Comparison of ENCODE assay signal across 9 mouse cellular contexts in the genomic region with DNA sequence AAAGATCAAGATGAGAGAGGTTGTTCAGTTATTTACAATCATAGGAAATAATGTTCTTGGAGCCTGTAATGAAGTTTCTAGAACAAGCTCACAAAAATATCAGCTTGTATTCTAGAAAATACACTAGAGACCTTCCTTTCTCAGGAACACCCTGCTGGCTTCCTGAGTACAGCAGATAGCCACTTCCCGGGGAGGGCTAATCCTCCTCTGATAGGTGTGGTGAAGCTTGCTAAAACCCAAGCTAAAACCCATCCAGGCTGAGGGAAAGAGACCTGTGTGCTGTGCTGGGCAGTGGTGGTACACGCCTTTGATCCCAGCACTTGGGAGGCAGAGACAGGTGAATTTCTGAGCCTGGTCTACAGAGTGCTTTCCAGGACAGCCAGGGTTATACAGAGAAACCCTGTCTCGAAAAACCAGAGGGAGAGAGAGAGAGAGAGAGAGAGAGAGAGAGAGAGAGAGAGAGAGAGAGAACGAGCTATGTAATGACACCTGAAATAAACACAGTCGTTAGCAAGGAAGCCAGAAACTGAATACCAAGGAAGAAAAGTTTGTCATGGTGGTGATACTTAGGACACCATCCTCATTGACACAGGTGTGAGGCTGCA. TPM values are rescaled to one million over a fixed set of nuclear protein-coding genes. Genes with fewer than 3 reads are reported as not detected.
DNase-seq lines count a peak whose midpoint lies in the region; ATAC-seq and TF ChIP-seq lines count a peak whose summit lies in the region.
"Had no signal": no experiment of that assay in that cellular context is flagged by ENCODE, and none has a peak within 500 bp of the region (broad histone marks: within the 10 kb centered on the region; RNA-seq: fewer than 3 reads in every experiment).

No protein-coding gene starts in this region.

- 0 out of 2 replicates have a peak overlapping the region, but pooled peaks have one; percentile 35 for H3K27ac ChIP-seq in cortical plate, adult 2 months (ENCODE audit: insufficient read depth, low read length)
- peak overlapping the region; percentile 23; the same call in 1 of the 2 replicates for H3K27ac ChIP-seq in liver, embryonic 16.5 days (ENCODE audit: low read length)

- TF ChIP-seq CTCF in lung, adult 2 months (IDR thresholded peaks at IDR 0.05; ENCODE audit: insufficient read depth, low read length) = no peak
- no peak for TF ChIP-seq CTCF in cortical plate, adult 2 months (IDR thresholded peaks at IDR 0.05; ENCODE audit: extremely low read depth, insufficient read depth, low read length)

- 33% methylated on average over 5 of the region's 5 CpGs for WGBS in lung, adult 2 months
- 12% methylated on average over 5 of the region's 5 CpGs for WGBS in liver, embryonic 16.5 days (ENCODE audit: insufficient replicate concordance)

- no peaks in the 10 kb centered on the region for H3K36me3 ChIP-seq in liver, embryonic 16.5 days (ENCODE audit: control insufficient read depth, insufficient read depth)

- H3K4me2 ChIP-seq in liver, embryonic 16.5 days (ENCODE audit: low read depth, low read length) = no peak overlapping the region; the same call in 1 of the 2 replicates

- peak; percentile 48; the same call in 1 of the 2 replicates for ATAC-seq in liver, embryonic 16.5 days (ENCODE audit: low read depth)

- no peak overlapping the region for H3K4me3 ChIP-seq in lung, adult 2 months (replicated peaks; ENCODE audit: extremely low read depth, low read depth, low read length)
- H3K4me3 ChIP-seq in cortical plate, adult 2 months (ENCODE audit: insufficient read depth, low read length) = no peak overlapping the region
- no peak overlapping the region for H3K4me3 ChIP-seq in liver, embryonic 16.5 days (ENCODE audit: low read depth, low read length)

- peak overlapping the region; percentile 9; the same call in 1 of the 2 replicates for H3K9ac ChIP-seq in liver, embryonic 16.5 days (ENCODE audit: low read depth, low read length)

- H3K27me3 ChIP-seq in liver, embryonic 16.5 days (ENCODE audit: control insufficient read depth, insufficient read depth, low read depth, low read length) = no peaks in the 10 kb centered on the region

- no peaks in the 10 kb centered on the region for H3K9me3 ChIP-seq in liver, embryonic 16.5 days (replicated peaks; ENCODE audit: control insufficient read depth, low read length)

- DNase-seq in adrenal gland, adult 2 months = peak; percentile 30
- no peak for DNase-seq in adrenal gland, postnatal 4 days (ENCODE audit: low spot score in 2 of 2)
- DNase-seq in lung, postnatal 10 days = peak; percentile 41
- DNase-seq in lung, adult 2 months = no peak
- no peak for DNase-seq in left cerebral cortex, adult 11 months (ENCODE audit: low spot score)
- DNase-seq in left cerebral cortex, adult 8-10 months (ENCODE audit: low spot score in 2 of 2) = no peak
- DNase-seq: adrenal gland, postnatal 10 days had no signal

- TF ChIP-seq POLR2A in lung, adult 2 months (IDR thresholded peaks at IDR 0.05; ENCODE audit: borderline replicate concordance, extremely low read depth, low read depth, low read length) = no peak
- TF ChIP-seq POLR2A in cortical plate, adult 2 months (IDR thresholded peaks at IDR 0.05; ENCODE audit: extremely low read depth, insufficient read depth, low read length) = no peak

- peaks cover 8% of the 10 kb centered on the region for H3K4me1 ChIP-seq in lung, adult 2 months (ENCODE audit: control insufficient read depth, insufficient read depth, low read length)
- H3K4me1 ChIP-seq in cortical plate, adult 2 months (ENCODE audit: control insufficient read depth, insufficient read depth, low read length) = peaks cover 6% of the 10 kb centered on the region
- H3K4me1 ChIP-seq in liver, embryonic 16.5 days (ENCODE audit: control insufficient read depth, low read depth, low read length) = peaks cover 26% of the 10 kb centered on the region

RNA-seq across cellular contexts. Expression of a gene that starts 48.6 kb away (rescaled TPM):
- total RNA-seq in adrenal gland, adult 2 months (2021) = 10 to 100 TPM; 11.1 to 17.5 TPM
- 1.8 and 2.8 TPM in 2 replicates for polyA plus RNA-seq in adrenal gland, adult 2 months (2012; rRNA removed)
- 10 to 100 TPM; 23.2 to 24.7 TPM for total RNA-seq in adrenal gland, postnatal 4 days (2021)
- polyA plus RNA-seq in lung, adult 2 months (2012; rRNA removed) = 27.2 and 39.0 TPM in 2 replicates
- polyA plus RNA-seq in cortical plate, adult 2 months (2012; rRNA removed) = 34.7 and 35.6 TPM in 2 replicates
- polyA plus RNA-seq in liver, embryonic 16.5 days (2015; fragmentation: Nextera tagmentation; extraction: Ambion mirVana) = 7.6 and 9.2 TPM in 2 replicates
- total RNA-seq in left cerebral cortex, adult 8-10 months (2022) = 10 to 100 TPM; 52.3 to 67.4 (median 59.9) TPM

RNA-seq across cellular contexts. Expression of a gene that starts 57.4 kb away (rescaled TPM):
- 100 to 1,000 TPM in 1 of 2 experiments, 10 to 100 TPM in 1; 90.8 to 102 TPM for total RNA-seq in adrenal gland, adult 2 months (2021)
- 3.0 and 4.2 TPM in 2 replicates for polyA plus RNA-seq in adrenal gland, adult 2 months (2012; rRNA removed)
- 10 to 100 TPM; 82.7 to 89.0 TPM for total RNA-seq in adrenal gland, postnatal 4 days (2021)
- 8.3 and 12.9 TPM in 2 replicates for polyA plus RNA-seq in lung, adult 2 months (2012; rRNA removed)
- 56.7 and 57.3 TPM in 2 replicates for polyA plus RNA-seq in cortical plate, adult 2 months (2012; rRNA removed)
- polyA plus RNA-seq in liver, embryonic 16.5 days (2015; fragmentation: Nextera tagmentation; extraction: Ambion mirVana) = 79.2 and 81.0 TPM in 2 replicates
- total RNA-seq in left cerebral cortex, adult 8-10 months (2022) = 10 to 100 TPM; 71.0 to 79.5 (median 71.8) TPM

Comparison
In these comparisons a context has a peak if more than half of its experiments do, and no peak if none do; other contexts are left out.
1. DNase-seq: peak in adrenal gland, adult 2 months (single experiment) and lung, postnatal 10 days (single experiment); none in adrenal gland, postnatal 4 days (0 of 2), lung, adult 2 months (single experiment), left cerebral cortex, adult 11 months (single experiment) and left cerebral cortex, adult 8-10 months (0 of 2).